Mouse (Mus musculus): ENCODE results near the gene Flad1.

Flad1 gene

DNA sequence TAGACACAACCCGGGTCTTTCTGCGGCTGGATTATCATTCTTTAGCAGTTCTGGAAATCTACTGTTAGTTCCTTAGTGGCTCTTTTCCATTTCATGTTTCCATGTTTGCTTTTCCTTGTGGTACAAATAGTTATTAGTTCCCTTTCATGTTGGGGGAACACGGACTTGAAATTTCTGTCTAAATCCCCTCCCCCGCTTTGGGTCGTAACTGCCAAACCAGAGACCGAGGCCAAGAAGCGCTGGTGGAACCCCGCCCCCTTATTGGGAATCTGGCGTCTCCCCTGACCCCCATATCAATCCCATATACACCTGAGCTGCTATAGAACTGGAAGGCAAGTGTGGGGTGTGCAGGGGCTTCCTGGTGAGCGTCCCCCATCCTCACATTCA is 16.3 kb downstream of the Flad1 start:
- DNase-seq = peak; percentile 42

DNA sequence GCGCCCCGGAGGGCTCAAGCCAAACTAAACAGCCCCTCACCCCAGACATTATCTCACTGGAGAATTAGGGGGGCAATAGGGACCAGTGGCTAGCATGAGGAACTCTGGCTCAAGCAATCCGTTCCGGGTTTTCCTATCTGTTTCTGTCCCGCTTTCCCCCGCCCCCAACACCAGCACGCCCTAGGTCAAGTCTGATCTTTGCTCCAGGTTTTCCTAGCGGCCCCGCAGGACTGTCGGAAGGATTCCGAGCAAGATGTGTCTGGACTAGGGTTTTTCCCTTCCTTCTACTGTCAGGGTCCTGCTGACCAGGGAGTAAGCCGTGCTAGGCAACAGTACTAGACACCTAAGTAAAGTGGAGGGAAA is 16.8 kb downstream of the Flad1 start:
- DNase-seq = peak; percentile 95

DNA sequence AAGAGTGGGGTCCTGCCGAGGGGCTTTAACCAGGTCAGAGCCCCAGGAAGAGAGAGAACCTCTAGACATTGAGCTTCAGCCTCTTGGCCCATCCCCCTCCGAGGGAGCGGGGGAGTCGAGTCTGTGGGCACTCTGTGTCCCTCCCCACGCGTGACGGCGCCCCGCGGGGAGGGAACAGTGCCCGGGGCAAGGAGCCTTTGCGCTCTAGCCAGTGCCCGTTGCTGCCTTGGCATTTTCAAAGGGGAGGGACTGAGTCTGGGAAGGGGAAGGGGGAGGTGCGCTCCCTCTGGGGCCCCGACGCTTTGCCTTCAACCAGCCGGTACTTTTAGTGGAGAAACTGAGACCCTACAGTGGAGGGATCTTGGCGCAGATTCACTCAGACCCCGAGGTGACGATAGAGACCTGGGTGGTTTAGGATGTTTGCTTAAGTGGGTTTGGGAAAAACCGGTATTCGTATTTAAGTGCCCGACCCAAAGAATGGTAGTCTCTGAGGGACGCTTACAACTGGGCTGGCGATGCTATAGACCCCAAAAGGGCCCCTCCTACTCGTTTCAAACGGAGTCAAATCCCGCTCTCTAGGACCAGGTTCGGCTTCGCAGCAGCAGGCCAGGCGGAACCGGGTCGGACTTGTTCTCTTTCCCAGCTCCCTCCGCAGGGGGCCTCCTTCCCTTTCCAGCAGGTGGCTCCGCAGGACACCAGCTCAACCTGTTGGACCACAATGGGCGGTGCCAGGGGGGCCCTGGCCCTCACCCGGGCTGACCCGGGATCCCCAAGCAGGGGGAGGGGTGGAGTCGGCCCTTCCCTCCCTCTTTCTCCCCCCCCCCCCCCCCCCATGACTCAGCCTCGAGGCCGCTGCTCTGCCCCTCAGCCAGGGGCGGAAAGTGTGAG is 17.4 kb downstream of the Flad1 start, which contains the start of gene Zbtb7b:
TSS of gene Zbtb7b (minus strand) at position 771 of the 888 bp plus-strand sequence.
- peak; percentile 89 for DNase-seq

DNA sequence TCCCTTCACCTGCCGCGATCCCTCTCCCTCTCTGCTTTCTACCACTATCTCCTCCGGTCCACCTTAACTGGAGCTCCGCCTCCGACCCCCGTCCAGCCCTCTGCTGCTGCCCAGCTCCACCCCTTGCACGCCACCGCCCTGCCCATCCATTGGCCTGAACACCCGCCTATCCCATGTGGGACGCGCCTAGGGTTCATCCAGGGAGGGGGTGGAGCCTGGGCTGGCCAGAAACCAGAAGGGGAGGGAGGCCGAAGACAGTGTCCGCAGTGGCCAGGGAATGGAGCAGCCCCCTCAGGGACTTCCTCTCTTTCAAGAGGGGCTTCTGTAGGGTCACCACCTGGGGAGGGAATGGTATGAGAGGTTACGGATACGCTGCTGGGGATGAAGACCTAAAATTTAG is 18.1 kb downstream of the Flad1 start:
- peak; percentile 100 for DNase-seq

DNA sequence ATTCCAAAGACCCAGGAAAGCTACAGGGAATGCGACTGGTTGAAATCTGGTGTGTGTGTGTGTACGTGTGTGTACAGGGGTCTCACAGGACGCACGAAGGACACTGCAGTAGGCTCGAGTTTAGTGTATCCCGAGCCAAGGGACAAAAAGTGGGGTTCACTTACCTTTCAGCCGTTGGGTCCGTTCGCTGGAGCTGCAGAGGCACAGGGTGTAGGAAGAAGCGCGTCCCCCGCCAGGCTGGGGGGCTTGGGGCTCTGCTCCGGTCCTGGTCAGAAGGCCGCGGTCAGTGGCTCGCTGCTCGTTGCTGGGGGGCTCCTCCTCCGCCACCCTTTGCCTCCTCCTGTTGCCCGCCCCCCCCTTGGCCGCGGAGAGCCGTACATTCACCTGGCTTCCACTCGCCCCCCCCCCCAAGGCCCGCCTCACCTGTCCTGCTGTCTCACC is 18.8 kb downstream of the Flad1 start:
- DNase-seq = peak; percentile 59

DNA sequence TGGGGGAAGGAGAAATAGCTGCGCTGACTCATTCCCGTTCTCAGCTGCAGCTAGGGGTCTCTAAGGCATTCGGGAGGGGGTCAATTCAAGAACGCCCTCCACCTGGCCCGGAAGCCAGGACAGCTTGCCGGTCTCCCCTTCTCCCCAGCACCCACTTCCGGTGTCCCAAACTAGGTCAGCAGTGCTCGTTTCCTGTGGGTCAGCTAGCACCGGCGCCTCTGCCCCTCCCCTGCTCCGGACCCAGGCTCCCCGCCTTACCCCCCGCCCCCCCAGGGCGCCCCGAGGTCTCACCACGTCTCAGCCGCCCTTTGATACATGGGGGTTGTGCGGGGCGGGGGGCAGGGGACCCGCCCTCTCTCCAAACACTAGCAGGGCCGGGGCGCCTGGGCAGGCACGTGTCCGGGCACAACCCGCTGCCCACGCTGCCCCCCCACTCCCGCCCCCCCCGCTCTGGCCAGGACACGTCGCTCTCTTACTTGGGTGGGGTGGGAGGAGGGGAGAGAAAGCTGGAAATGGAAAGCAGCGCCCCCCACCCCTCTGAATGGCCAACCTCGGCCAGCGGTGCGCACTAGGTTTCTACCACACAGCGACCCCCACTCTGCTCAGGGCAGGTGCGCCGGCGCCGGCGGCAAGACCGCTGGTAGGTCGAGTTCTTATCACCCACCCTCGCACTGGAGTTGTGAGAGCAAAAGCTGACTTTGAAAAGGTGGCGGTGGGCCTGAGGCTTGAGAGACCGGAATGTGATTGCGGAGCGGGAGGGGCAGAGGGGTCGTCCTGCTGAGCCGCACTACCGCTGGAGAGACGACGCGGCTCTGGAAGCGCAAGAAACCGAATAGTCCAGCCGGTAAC is 19.8 kb downstream of the Flad1 start:
- DNase-seq = peak; percentile 80

DNA sequence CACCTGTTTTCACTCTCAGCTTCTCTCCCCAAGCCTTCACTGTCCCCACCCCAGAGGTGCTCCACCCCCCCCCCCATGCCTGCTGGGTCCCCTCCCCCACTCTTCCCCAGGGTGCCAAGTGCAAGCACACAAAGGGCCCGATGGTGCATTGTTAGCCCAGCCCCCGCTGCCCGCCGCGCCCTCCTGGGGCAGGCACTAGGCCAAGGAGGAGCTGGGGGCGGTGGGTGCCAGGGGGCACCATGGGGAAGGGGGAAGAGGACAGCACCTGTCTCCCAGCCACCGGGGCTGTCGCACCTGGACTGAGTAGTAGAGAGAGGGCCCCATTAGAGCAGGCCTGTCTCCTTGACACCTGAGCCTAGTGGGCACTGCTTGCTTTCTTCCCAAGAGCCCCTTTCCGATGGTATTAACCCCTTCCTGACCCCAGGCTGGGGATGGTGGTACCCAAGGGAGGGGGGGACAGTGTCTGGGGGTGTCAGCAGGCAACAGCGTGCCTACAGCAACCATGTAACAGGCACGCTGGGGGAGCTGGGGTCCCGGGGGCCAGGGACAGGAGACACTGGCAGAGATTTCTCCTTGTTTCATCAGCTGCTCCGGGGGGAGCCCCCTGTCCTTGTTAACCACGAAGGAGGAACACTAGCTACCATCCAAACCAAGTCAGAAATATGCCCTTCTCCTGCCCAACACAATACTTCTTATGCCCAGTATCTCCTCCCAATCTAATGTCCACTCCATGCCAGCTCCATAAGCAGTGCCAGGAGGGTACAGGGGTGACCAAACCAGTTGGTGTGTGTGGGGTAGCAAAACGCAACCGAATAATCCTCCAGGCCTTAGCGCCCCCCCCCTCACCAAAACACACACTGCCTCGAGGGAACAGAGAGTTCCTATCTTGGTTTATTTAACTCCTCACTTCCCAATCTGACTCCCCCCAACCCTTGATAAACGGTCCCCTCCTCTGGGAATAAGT is 20.7 kb downstream of the Flad1 start:
- DNase-seq = peak; percentile 55

DNA sequence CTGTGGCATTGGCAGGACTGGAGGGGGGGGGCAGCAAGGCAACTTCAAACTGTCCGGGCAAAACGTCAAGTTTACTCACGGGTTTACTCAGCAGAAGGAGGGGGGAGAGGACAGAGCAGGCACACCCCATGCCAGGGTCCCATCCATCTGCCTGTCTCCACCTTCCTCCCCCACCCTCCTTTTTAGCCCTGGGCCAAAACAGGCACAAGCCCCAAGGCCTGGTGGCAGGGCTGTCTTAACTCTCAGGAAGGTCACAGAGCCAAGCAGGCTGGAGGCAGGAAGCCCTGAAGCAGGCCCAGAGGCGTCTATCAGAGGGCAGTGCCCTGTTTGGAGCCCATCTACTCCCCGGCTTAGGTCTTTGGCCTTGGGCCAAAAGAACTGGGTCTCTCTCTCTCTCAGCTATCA is 21.6 kb downstream of the Flad1 start:
- peak; percentile 36 for DNase-seq

DNA sequence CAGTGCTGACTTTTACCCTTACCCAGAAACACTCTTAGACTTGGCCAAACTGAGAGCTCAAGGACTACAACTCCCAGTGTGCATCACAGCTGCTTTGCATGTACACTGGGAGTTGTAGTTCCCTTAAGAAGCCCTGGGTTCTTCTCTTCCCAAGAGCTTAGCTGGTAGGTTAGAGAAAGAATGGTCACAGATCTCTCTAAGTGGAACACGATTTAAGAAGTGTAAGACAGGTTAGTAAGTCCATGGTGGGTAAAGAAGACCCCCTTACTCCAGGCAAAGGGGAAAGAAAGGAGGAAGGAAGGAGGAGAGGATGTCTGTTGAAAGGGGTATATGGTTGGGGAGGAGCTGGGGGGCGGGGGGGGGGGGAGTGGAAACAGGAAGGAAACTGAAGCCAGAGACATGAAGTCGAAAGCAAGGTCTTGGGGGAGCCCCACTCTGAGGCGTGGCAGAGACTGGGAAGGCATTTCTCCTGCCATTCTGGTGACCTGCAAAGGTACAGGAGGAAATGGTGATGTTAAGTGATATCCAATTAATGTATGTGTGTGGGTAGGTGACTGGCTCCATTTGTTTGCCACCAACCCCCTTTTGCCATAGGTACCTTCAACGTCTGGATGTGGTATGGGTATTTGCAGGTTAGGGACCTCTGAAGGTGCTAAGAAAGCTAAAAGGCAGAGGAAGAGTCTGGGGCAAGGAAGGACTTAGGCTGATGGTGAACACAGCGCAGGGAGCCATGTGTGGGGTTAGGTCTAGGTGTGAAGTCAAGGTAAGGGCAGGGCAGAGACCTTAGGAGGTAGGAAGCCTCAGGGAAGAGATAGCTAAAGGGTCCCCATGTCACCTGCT is 22.5 kb downstream of the Flad1 start:
- DNase-seq = peak; percentile 43

DNA sequence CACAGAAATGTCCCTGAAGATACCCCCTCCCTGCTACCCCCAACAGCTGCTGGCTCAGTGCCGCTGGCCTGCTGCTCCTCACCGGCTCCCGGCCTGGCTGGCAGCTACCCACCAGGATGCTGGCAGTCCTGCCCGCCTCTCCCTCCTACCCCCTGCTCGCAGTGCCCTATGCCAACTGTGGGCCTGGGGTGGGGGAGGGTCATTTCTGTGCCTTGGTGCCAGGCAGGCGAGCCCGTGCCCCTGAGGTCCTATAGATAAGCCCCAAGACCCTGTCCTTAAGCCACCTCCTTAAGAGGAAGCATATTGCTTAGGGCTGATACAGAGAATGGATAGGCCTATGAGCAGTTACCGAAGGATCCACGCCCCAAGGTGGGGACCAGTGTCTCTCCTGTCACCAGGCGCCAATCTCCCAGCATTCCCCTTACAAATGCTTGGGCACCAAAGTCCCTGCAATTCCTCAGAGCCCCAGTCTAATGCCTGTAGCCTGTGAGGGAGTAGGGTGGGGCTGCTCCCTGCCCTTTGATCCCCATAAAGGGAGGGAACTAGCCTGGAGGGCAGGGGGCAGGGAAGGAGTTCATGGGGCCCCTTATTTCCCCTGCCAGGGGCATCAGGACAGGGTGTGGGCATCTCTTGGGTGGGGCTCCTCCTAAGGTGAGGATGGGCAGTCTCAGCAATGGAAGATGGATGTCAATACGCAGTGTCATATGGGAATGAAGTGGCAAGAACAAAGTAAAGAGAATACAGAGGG is 23.4 kb downstream of the Flad1 start:
- DNase-seq = peak; percentile 43

DNA sequence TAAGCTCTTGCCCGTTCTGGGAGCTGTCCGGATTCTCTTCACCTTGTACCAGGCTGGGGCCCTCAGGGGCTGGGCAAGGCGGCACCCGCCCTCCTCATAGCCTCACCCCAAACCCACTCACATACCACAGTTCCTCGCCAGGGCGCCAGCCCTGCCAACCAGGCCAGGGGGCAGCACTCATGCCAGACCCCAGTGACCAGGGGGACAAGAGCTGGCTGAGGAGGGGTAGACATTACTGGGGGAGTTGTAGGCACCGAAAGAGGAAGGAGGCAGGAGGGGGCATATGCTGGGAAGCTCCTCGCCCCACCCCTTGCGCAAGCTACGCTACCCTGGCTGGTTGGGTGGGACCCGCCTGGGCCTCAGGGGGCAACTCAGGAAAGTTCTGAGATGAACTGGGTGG is 24.0 kb downstream of the Flad1 start:
- DNase-seq = no peak

DNA sequence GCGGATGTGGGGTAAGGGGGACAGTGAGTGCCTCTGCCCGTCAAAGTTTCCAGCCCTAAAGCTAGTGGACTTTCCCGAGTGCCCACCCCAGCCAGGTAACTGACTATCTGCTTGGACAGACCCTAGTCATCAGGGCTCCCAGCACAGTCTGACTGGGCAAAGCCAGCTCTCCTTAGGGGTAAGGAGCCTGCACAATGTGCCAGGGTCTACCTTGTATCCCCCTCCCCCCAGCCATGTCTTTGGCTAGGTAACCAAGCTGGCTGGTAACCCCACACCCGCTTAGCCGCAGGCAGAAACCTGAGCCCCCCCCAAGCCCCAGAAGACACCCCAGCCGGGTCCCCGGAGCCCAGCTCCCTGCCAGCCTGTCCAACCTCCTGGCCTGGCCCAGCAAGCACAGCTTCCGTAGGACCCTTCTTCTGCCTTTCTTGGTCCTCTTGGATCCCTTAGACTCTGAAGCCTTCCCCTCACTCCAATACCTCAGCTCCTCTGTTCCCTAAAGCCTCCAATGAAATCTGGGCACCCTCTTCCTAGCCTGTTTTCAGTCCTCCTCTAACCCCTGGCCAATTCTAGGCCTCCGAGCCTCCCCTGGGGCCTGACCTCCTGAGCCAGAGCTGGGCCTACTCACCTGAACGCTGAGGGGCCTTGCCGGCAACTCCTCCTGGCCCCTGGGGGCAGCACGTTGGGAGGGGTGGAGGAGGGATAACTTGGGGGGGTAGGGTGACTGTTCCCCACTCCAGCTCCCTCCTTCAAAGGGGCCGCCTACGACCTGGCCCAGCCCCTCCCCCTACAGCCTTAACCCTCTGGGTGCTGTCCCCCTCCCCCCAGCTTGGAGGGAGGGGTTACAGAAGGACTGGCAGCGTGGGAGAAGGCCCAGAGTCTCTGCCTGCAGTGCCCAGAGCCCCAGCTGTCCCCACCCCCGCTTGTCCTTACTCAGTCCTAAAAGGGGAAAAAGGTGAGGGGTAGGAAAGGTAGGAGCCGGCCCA is 24.9 kb downstream of the Flad1 start:
- no peak for DNase-seq

DNA sequence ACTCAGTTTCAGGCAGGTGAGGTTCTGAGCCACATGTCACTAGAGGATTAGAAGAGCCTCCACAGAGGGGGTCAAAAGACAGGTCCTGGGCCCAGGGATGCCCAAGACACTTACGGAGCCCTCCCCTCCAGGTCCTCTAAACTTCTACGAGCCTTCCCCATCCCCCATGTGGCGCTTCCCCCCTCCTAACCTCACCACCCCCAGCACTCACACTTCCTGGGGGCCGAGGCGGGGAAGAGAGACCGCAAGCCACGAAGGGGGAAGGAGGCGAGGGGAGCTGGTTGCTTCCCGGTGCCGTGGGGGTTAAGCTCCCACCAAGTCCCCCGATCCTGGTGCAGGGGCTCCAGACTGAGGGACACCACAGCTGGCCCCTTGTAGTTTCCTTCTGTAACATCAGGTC is 26.2 kb downstream of the Flad1 start:
- DNase-seq = no peak

DNA sequence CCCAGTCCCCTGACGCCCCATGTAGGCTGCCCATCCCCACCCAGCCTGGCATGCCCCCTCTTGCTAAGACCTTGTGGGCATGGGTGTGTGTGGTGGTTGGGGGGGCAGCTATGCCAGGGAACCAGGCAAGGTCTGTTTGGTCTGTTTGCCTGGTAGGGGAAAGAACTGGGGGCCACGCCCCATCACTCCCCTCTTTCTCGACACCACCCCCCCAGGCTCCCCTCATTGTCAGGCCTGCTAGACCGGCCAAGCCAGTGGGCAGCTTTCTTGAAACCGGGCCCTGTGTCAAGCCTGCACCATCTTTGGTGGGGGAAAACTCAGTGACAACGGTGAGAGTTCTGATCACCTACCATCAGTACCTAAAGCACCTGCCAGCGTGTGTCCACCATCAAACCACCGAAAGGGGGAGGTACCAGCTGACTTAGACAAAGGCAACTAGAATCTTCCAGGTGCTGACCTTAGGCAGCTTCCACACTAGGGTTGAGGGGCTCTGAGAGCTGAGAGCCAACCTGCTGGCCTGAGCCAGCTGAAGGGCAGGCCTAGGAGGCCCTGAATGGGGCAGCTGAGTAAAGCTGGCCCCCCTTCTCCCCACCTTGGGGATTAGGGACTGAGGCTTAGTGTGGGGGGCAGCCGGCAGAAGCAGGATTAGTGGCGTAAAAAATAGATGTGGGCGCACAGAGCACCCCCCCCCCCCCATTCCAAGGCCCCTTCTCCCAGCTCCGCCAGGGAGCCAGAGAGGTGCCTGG is 27.2 kb downstream of the Flad1 start:
- no peak for DNase-seq

DNA sequence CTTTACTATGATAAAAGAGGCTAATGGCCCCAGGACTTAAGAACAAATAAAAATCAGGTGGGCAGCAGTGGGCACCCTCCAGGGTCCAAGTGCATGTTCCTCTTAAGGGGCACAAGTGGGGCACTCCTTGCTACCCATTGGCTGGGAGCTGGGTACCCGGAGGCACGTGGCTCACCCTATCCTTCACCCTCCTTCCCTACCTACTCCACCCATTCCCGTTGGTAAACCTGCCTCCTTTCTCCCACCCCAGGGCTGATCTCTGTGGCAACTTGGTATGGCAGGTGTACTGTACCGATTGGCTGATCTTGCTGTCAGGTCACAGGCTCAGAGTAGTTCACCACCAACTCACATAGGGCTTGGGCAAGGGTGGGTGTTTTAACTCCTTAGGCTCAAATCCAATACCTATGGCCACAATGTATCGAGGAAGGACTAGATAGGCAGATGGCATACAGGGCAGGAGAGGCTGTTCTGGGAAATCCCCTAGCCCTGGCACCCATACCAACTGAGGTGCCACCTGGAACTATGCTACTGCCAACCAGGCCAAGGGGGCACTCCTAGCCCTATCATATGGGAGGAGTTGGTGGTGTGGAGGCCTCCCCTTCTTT is 27.9 kb downstream of the Flad1 start:
- DNase-seq = no peak

DNA sequence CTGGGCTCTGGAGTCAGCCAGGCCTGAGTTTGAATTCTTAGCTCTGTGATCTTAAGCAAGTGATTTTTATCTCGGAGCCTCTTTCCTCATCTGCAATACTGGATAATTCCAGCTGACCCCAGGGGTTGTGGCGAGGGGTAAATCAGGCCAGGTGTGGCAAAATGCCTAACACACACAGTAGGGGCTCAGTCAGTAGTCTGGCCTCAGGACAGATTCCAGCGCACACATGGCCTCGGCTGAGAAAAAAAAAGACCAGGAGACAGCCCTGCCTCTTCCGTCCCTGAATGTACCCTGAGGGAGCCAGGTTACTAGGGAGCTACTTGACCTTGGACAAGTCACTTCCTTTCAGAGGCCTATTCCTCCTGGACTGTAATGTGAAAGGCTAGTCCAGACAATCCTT is 28.7 kb downstream of the Flad1 start:
- DNase-seq = no peak

DNA sequence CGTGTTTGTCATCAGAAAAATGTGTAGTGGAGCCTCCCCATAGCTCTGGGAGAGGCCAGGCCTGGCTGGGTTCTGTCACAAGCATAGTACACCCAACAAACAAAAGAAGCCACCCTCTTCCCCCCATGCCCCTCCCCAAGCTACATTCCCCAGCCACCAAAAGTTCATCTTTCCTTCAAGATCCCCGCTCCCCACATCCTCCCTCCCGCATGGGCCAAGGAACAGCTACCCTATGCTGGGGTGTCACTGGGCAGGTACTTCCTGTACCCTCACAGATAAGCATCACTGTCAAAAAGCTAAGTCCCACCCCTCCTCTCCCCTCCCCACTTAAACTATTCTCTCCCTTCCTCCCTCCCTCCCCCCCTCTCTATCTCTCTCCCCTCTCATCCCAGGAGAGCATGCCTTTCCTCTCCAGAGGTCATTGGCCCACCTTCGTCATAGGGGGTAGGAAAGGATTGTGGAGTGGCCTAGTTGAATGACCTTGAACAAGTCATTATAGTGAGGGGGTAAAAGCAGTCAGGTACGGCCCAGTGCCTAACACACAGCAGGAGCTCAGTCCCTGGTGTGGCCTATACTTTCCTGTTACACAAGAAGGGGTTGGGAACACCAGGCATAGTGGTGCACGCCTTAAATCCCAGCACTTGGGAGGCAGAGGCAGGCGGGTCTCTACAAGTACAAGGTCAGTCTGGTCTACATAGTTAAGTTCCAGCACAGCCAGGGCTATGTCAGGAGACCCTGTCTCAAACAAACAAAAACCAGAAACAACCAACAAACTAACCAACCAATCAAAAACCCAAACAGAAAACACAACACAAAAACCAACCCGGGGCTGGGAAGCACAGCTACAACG is 29.4 kb downstream of the Flad1 start:
- no peak for DNase-seq

DNA sequence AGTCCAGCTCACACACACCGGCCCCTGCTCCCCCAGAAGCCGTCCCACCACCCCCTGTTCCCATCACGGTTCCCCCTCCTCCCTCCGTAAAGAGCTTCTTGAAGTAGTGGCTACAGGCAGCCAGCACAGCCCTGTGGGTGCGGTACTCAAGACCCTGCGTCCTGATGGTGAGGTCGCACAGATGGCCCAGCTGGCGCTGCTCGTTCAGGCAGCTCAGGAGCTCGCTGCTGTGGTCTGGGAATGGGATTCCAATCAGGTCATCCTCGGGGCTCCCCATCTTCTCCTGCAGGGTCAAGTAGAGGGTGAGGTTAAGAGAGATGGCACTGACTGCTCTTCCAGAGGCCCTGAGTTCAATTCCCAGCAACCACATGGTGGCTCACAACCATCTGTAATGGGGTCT is 30.4 kb downstream of the Flad1 start:
- DNase-seq = no peak
